23 mouse cellular contexts compared by ENCODE assay signal in genomic region chr2:173223496-173223895, GRCm38 (mm10). TPM values are rescaled to one million over a fixed set of nuclear protein-coding genes. Genes with fewer than 3 reads are reported as not detected.
DNase-seq lines count a peak whose midpoint lies in the region; ATAC-seq and TF ChIP-seq lines count a peak whose summit lies in the region.
"Had no signal": no experiment of that assay in that cellular context is flagged by ENCODE, and none has a peak within 500 bp of the region (broad histone marks: within the 10 kb centered on the region; RNA-seq: fewer than 3 reads in every experiment).

No protein-coding gene starts in this region.

- H3K27ac ChIP-seq in kidney, embryonic 16.5 days (ENCODE audit: low read length), result no peak overlapping the region
- H3K27ac ChIP-seq in kidney, adult 2 months (ENCODE audit: insufficient read depth, low read depth, low read length), result no peak overlapping the region
- H3K27ac ChIP-seq: forebrain, embryonic 12.5 days; heart, embryonic 10.5 days; hindbrain, embryonic 13.5 days; hindbrain, postnatal 0 days had no signal

- no peak overlapping the region for H3K4me3 ChIP-seq in kidney, embryonic 16.5 days (ENCODE audit: low read length)
- no peak overlapping the region for H3K4me3 ChIP-seq in kidney, adult 2 months (ENCODE audit: insufficient read depth, low read depth, low read length)
- H3K4me3 ChIP-seq: embryonic facial prominence, embryonic 13.5 days; forebrain, embryonic 12.5 days; heart, embryonic 10.5 days; hindbrain, embryonic 13.5 days had no signal

- no peaks in the 10 kb centered on the region for H3K27me3 ChIP-seq in kidney, embryonic 16.5 days (ENCODE audit: insufficient read depth, low read length)
- H3K27me3 ChIP-seq in kidney, adult 2 months (replicated peaks; ENCODE audit: control insufficient read depth, insufficient read depth, low read length), result no peaks in the 10 kb centered on the region
- H3K27me3 ChIP-seq: embryonic facial prominence, embryonic 13.5 days; forebrain, embryonic 12.5 days had no signal

- peaks cover 17% of the 10 kb centered on the region; the same call in 1 of the 2 replicates for H3K4me1 ChIP-seq in kidney, embryonic 16.5 days (ENCODE audit: insufficient read depth, low read length)
- no peaks in the 10 kb centered on the region for H3K4me1 ChIP-seq in kidney, adult 2 months (ENCODE audit: control insufficient read depth, insufficient read depth, low read length)
- H3K4me1 ChIP-seq: forebrain, embryonic 12.5 days; heart, embryonic 10.5 days had no signal

- no peak for ATAC-seq in kidney, embryonic 16.5 days (ENCODE audit: low FRiP score, low TSS enrichment)
- ATAC-seq: forebrain, embryonic 16.5 days; hindbrain, postnatal 0 days had no signal

- TF ChIP-seq CTCF in kidney, adult 2 months (conservative IDR thresholded peaks at IDR 0.05; ENCODE audit: insufficient read depth, insufficient read length, low read depth, low read length), result no peak

- H3K9ac ChIP-seq in kidney, embryonic 16.5 days (replicated peaks; ENCODE audit: low read length), result 0 out of 2 replicates have a peak overlapping the region, but pooled peaks have one; percentile 35
- H3K9ac ChIP-seq: embryonic facial prominence, embryonic 13.5 days; forebrain, embryonic 12.5 days; hindbrain, embryonic 13.5 days had no signal

- whole genome bisulfite sequencing in kidney, embryonic 16.5 days, result 56% methylated on average over 3 of the region's 3 CpGs
- WGBS in kidney, adult 2 months, result 51% methylated on average over 3 of the region's 3 CpGs

- H3K9me3 ChIP-seq in kidney, embryonic 16.5 days (ENCODE audit: low read length), result no peaks in the 10 kb centered on the region
- H3K9me3 ChIP-seq: embryonic facial prominence, embryonic 13.5 days; forebrain, embryonic 12.5 days; heart, embryonic 10.5 days; hindbrain, embryonic 13.5 days had no signal

- H3K36me3 ChIP-seq in kidney, embryonic 16.5 days (ENCODE audit: insufficient read depth, low read length), result peaks cover 12% of the 10 kb centered on the region; the same call in 1 of the 2 replicates
- H3K36me3 ChIP-seq in kidney, adult 2 months (ENCODE audit: control insufficient read depth, insufficient read depth, low read length), result no peaks in the 10 kb centered on the region

- no peak for TF ChIP-seq POLR2A in kidney, adult 2 months (IDR thresholded peaks at IDR 0.05; ENCODE audit: low read depth, low read length)

- no peak overlapping the region for H3K4me2 ChIP-seq in kidney, embryonic 16.5 days (replicated peaks; ENCODE audit: low read depth, low read length)
- H3K4me2 ChIP-seq: embryonic facial prominence, embryonic 13.5 days; forebrain, embryonic 12.5 days; hindbrain, embryonic 13.5 days had no signal

- no peak for DNase-seq in kidney, adult 2 months
- DNase-seq in thymus, postnatal 14 days, result peak; percentile 36
- no peak for DNase-seq in thymus, postnatal 10 days (ENCODE audit: low spot score in 2 of 2)
- peak; percentile 35 for DNase-seq in naive thymus-derived CD4-positive, alpha-beta T cell, adult 2 months (ENCODE audit: low read depth)
- peak; percentile 35 for DNase-seq in thymus, postnatal 4 days
- DNase-seq in testis, postnatal 14 days (ENCODE audit: low spot score), result no peak
- no peak for DNase-seq in adrenal gland, postnatal 10 days
- DNase-seq: adrenal gland, adult 8-10 months; cerebellum, adult 11-12 months; cerebellum, adult 9-11 months; cerebellum, postnatal 36 days; gastrocnemius, postnatal 14 days; heart, postnatal 10 days; heart, postnatal 4 days had no signal

RNA-seq across cellular contexts. Expression of gene Zbp1, which starts 4.8 kb away (rescaled TPM):
- 0.67 TPM in 1 of 2 replicates, not detected in the other for polyA plus RNA-seq in kidney, embryonic 16.5 days (2015; fragmentation: Nextera tagmentation; extraction: Ambion mirVana)
- 3.3 and 7.8 TPM in 2 replicates for polyA plus RNA-seq in kidney, adult 2 months (2012; rRNA removed)
- total RNA-seq in adrenal gland, postnatal 10 days (2021), result 1 to 10 TPM in 1 of 2 experiments, under 1 TPM in 1; 0.90 to 2.3 TPM
- total RNA-seq: gastrocnemius, postnatal 14 days; hindbrain, postnatal 0 days had no signal
- polyA plus RNA-seq: forebrain, embryonic 16.5 days; heart, embryonic 10.5 days; heart, embryonic 14.5 days had no signal

RNA-seq across cellular contexts. Expression of gene Pmepa1, which starts 52.8 kb away (rescaled TPM):
- 4.3 and 4.8 TPM in 2 replicates for polyA plus RNA-seq in kidney, embryonic 16.5 days (2015; fragmentation: Nextera tagmentation; extraction: Ambion mirVana)
- polyA plus RNA-seq in kidney, adult 2 months (2012; rRNA removed), result 35.6 and 44.7 TPM in 2 replicates
- 100 to 1,000 TPM in 1 of 2 experiments, 10 to 100 TPM in 1; 83.1 to 111 TPM for total RNA-seq in adrenal gland, postnatal 10 days (2021)
- total RNA-seq: granulocyte monocyte progenitor cell, adult 5-6 weeks had no signal

Comparison
In these comparisons a context has a peak if more than half of its experiments do, and no peak if none do; other contexts are left out.
1. DNase-seq: peak in thymus, postnatal 14 days (single experiment), naive thymus-derived CD4-positive, alpha-beta T cell, adult 2 months (single experiment) and thymus, postnatal 4 days (single experiment); none in kidney, adult 2 months (single experiment), thymus, postnatal 10 days (0 of 2), testis, postnatal 14 days (single experiment) and adrenal gland, postnatal 10 days (single experiment).